Mouse (Mus musculus) right cerebral cortex, adult 2 months (tissue): Measurements from ENCODE around the gene Kcnab1.

Experiments used
- DNase-seq, 2 experiments: peaks; one replicate each; pipeline ENCODE4 v3.0.0; 2021 to 2022; ENCODE audit warnings: low spot score in 2 of 2

Kcnab1 gene

GRCm38 (mm10) chr3:65108945-65109921 is at the start of gene Kcnab1:
TSS of gene Kcnab1 (plus strand) at chr3:65109384.
- peak; percentile 57 to 68 for DNase-seq

DNA sequence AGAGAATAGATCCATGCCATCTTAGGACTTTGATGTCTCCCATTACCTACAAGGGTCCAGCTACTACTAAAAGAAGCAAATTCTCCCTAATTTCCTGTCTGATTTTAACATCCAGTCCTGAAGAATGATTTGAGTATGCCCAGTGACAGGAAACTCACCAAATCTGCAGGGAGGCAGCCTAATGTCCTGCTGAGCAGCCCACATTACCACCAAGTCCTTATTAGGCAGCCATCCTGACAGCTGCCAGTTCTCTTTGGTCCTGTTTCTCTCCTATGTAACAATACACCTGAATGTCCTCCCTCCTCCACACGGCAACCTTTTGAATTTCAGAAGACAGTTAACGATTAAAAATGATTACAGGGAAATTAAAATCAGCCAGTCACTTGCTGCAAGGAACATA is 20.9 kb upstream of the Kcnab1 start:
- no peak for DNase-seq

DNA sequence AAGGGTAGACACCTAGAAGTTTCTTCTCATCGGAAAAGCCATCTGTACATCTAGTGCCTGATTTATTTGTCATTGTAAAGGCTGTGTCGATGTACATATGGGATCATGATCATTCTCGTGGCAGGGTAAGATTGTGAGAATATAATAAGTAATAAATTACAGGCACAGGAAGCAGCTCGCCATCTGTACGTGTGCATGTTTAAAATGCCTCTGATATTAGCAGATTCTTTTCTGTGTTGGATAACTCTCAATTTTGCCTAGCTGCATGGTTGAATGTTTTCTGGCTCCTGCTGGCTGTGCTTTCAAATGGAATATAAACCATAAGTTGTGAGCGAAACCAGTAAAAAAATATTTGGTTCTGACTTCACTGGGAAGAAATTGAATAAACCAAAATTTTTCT is 5.1 kb upstream of the Kcnab1 start:
- DNase-seq: no peak

GRCm38 (mm10) chr3:65110190-65110589 is 1.0 kb downstream of the Kcnab1 start:
- DNase-seq: peak in 1 of 2 experiments; percentile 31

GRCm38 (mm10) chr3:65111176-65111575 is 2.0 kb downstream of the Kcnab1 start:
- DNase-seq: no peak

DNA sequence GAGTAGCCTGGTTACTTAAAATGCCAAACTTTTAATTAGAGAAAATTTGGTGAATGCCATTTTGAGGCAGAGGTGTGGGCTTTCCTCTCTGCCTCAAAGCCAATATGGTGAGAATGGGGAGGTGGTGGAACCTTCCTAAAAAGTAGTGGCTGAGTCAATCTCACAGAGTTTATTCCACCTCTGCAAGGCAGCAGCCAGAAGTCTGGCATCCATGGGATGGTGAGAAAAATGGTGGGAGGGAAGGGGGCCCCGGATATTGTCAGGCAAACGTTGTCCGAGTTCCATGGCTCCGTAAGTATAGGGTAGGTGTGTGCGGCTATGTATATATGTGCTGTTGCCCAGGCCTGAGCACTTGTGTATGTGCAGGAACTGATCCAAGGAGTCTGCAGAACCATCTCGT is 6.0 kb downstream of the Kcnab1 start:
- DNase-seq: peak; percentile 38 to 61

DNA sequence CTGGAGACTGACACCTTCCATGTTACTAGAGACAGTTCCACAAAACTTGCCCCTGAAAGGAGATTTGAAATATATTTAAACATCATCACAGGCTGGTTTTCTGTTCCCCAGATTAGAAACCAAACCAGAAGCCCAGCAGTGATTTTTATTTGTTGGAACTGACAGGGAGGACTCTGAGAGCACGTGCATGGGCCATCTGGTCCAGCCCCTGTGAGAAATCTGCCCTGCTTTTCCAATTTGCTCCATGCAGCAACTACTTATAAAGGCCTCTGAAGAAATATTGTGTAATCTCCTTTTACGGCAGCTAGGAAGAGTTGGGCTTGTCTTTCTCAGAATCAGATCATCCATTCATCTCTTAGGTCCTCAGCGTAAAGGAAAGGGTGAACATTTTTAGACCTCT is 7.8 kb downstream of the Kcnab1 start:
- no peak for DNase-seq

DNA sequence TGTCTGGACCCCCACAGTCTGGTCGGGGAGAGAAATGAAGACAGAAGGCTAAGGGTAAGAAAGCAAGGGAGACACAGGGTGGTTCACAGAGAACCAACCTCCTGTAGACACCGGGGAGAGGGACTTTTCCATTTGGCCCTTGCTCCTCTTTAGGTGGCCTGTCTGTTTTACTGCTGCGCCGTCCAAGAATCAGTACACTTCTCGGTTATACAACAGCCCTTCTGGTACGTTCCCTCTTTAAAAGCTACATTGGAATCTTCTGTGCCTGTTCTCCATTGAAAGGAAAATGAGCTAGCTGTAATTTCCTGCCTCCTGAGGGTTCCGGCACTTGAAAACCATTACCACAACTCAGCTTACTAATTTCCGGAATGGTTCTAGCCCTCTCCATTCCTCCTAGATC is 8.2 kb downstream of the Kcnab1 start:
- no peak for DNase-seq

DNA sequence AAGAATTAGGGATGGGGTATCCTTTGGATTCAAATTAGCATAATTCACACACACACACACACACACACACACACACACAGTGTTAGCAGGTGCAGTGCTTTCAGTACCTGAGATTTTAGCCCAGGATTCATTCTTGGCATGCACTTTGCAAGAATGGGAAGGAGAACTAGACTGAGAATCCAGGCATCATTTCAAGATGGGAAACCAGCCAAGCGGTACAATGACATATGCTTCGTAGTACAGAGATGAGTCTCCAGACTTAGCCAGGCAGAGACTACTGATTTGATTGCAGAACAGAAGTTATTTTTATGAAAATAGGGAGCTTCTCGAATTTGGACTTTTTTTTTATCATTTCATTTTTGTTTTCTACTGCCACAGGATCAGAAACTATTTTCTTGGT is 15.8 kb downstream of the Kcnab1 start:
- DNase-seq: peak; percentile 70 to 76

- no peak for DNase-seq
Measured at GRCm38 (mm10) chr3:65129625-65130024, 20.4 kb downstream of the Kcnab1 start.

- DNase-seq: no peak
Measured at GRCm38 (mm10) chr3:65134931-65135330, 25.7 kb downstream of the Kcnab1 start.

- DNase-seq: no peak
Measured at GRCm38 (mm10) chr3:65136897-65137296, 27.7 kb downstream of the Kcnab1 start.

- DNase-seq: no peak
Measured at GRCm38 (mm10) chr3:65138739-65139138, 29.6 kb downstream of the Kcnab1 start.

DNA sequence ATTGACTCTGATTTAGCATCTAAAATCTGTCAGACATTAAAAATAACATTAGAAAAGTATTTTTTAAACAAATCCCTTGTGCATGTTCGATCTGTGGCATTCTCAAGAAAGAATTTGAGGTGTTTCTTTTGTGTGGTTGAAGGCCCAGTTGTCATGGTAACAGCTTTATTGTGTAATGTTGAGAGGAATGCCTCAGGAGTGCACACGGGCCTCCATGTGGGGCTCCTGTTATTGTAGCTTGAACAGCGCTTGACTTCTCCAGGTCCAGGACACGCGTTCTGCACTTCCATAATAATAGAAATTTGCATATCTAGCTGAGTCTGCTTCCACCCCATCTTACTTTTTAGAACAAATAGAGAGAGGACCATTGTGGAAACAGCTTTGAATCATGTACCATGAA is 36.0 kb downstream of the Kcnab1 start:
- DNase-seq: no peak

DNA sequence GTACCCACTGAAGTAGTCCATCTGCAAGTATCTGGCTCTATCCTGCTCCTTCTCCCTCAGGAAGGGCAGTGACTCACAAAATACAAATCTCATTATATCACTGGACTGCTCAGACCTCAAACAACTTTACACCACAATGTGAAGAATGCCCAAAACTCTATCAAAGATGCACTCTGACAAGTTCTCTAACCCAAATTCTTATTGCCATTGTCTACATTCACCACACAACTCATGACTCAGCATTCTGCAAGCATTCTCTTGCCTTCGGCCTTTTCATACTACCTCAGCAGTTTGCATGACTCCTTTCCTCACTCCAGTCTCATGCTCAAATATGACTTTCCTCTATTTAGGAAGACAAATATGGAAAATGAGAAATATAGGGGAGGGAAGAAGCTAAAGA is 42.6 kb downstream of the Kcnab1 start:
- DNase-seq: no peak

DNA sequence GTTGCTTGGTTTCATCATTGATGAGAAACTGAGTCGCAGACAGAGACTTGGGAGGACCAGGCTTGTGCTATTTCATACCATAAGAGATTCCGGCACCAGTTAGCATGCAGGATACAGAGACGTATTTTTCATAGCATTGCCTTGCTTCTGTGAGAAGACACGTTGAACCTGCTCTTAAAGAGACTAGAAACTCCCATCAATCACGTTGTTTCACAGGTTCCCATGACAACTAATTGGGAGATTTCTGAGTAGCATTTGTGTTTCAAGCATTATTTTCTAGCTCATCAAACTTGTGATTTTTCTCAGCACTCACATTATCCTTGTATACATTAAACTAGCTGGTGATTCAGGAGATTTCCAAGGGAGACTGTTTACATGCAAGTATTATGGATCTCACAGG is 63.8 kb downstream of the Kcnab1 start:
- DNase-seq: no peak

GRCm38 (mm10) chr3:65174564-65174963 is 65.4 kb downstream of the Kcnab1 start:
- DNase-seq: peak; percentile 25 to 39

DNA sequence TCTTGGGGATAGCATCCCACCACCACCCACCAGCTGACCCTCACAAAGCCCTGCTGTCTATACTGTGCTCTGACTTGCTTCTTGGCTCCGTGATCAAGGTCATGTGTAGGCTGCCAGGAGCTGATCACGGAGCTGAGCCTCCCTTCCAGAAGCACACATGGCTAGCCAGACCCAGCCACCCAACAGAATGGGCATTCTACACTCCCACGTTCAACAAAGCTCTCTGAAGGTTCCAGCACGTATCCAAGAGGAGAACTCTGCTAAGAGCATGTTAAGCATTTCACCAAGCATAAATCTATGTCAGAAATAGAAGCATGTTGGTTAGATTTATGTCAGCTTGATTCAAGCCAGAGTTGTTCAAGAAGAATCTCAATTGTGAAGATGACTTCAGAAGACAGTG is 66.6 kb downstream of the Kcnab1 start:
- no peak for DNase-seq

DNA sequence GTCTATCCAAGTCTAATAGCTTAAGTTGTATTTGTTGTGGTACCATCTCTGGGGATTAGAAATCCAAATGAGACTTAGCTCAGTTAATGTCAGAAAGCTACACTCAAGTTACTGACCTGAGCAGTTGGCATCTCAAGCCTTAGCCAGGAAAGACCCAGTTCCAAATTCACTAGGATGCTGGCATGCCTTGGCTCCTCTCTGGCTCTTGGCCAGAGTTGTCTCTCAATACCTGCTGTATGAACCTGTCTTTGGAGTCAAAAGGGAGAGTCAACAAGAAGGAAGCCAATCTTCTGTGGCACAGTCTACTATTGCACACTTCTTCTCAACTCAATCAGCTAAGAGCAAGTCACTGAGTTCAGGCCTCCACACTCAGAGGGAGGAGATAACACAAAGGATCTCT is 67.7 kb downstream of the Kcnab1 start:
- no peak for DNase-seq

DNA sequence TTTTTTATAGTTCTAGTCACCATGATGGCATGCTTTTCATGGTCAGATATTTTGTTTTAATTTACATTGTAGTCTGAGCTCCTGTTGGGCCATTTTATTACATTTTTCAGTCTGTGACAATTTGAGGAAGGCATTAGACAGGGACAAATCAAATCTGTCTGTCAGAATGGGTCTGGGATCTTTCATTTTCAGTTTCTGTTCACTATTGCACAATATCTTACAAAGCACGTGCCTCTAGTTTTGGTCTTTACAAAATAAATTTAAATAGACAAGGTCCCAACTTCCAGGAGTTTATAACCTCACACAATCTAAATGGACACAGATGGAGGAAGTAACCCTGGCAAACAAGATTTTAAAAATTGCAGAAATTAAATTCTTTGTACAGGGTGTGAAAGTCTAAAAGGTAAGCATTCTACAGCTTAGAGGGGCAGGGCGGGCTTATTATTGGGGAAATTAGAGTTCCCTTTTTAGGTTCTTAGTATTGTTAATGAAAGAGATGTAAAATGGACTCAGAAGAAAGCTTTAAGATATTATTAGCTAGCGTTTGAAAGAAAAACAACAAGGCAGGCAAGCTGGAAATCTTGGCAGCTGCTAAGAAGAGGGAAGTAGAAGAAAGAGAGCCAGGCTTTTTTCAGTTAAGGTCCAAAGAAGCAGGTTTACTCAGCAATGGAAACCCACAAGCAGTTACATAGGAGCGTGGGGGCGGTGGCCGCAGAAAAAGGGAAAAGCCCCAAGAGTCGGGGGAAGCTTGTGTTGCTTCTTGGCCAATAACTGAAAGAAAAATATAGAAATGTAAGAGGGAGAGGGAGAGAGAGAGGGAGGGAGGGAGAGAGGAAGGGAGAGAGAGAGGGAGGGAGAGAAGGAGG is 78.9 kb downstream of the Kcnab1 start:
- DNase-seq: peak in 1 of 2 experiments; percentile 24

DNA sequence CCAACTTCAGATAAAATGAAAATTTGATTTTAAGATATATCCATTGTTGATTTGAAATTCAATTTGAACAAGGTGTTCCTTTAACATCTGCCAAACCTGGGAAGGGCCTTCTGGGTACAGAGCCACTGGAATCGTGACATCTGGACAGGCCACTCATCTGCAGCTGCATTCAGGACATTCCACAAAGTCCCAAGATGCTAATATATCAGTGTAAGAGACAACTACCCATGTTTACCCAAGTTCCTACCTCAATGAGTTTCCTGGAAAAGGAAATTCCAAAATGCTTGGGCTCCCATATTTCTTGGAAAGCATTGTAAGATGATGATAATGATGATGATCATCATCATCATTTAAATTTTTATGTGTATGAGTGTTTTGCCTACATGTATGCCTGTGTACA is 91.4 kb downstream of the Kcnab1 start:
- no peak for DNase-seq

DNA sequence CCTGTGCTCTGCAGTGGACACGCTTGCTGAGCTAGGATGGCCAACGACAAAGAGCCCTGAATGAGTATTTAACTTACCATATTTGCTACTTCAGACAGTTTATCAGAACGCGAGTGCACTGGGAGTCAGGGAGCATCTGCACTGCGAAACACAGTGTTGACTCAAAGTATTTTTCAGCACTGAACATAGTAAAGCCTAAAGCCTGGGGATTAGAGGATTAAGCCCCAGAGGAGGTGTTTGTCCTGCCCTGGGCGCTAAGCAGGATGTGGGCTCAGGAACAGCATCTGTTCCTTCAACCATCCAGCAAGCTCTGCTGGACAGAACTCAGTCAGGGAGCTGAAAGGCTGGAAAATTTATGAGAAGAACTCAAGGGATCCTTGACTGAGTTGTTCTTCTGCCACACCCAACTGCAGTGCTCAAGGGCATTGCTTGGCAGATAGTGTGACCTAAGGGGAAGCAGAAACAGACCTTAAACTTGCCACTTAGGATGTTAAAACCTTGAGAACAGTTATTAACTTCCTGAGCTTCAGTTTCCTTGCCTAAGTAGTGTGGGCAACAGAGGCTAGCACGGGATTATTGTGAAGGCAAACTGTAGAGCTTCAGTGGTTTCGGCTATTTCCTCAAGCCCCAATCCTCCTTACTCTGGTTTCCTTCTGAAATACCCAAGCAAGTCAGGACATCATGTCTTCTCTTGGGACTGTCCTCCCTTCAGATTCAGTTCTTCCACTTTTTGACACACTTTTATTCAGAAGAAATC is 94.4 kb downstream of the Kcnab1 start:
- no peak for DNase-seq
